Mouse (Mus musculus) lung, postnatal 0 days (tissue): ENCODE measurements around the gene Scrn3.

ENCODE experiments used
- CTCF ChIP-seq: IDR thresholded peaks from 2 replicates; pipeline ENCODE4 v1.5.1; 2016; ENCODE audit warnings: antibody characterized with exemption, mild to moderate bottlenecking
- EP300 ChIP-seq: IDR thresholded peaks from 2 replicates; pipeline ENCODE4 v1.6.1; 2016; ENCODE audit warnings: antibody characterized with exemption, mild to moderate bottlenecking, control low read depth

DNA sequence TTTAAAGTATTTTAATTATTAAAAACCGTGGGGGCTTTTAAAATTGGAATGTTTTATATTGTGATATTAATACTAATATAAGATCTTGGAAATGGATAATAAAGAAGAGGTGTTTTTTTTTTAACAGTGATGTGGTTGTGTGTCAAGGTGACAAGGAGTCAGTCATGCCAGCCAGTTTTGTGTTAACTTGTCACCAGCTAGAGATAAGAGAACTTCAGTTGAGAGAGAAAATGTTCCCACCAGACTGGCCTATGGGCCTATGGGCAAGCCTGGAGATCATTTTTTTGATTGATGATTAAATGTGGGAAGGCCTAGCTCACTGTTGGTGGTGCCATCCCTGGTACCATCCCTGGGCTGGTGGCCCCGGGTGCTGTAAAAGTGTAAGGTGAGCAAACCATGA is 48.1 kb downstream of the Scrn3 start:
- no peak for TF ChIP-seq CTCF
- TF ChIP-seq EP300, result no peak
